Mouse (Mus musculus): ENCODE data around the gene Cavin1. TPM values are rescaled to one million over a fixed set of nuclear protein-coding genes. Genes with fewer than 3 reads are reported as not detected.

The Cavin1 gene
- total RNA-seq, 1 experiment, result 30.7 TPM

DNA sequence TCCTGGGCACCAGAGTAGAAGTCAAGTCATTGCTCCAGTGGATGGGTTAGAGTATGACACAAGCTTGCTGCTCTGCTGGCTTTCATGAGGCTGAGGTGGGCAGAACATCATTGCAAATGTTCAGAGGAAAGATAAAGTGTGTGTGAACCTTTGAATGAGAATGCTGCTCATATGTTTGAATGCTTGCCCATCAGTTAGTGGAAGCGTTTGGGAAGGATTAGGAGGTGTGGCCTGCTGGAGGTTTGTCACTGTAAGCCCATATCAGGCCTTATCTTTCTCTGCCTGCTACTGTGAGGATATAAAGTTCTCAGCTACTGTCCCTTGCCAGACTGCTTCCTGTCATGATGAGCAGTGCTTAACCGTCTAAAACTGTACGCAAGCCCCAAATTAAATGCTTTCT is 55.6 kb downstream of the Cavin1 start:
- Histone ChIP-seq H3K9ac (ENCODE audit: insufficient read depth, low read depth, low read length, poor library complexity, severe bottlenecking) (no peak overlapping the region), H3K27ac (ENCODE audit: insufficient read depth, low read depth, low read length, poor library complexity, severe bottlenecking) (no peak overlapping the region), H3K9me3 (ENCODE audit: control insufficient read depth, insufficient read depth, low read depth, low read length) (no peaks in the 10 kb centered on the region), H3K4me3 (ENCODE audit: insufficient read depth in 1 of 2, low read depth in 1 of 2, low read length in 2 of 2, poor library complexity in 1 of 2, severe bottlenecking in 1 of 2) (no peak overlapping the region), H3K36me3 (ENCODE audit: control insufficient read depth, insufficient read depth, low read length, poor library complexity, severe bottlenecking) (peaks cover 6% of the 10 kb centered on the region; the same call in 1 of the 2 replicates), H3K4me1 (ENCODE audit: control insufficient read depth in 2 of 2, insufficient read depth in 2 of 2, low read length in 2 of 2, poor library complexity in 1 of 2) (no peaks in the 10 kb centered on the region)
- TF ChIP-seq CHD2 (IDR thresholded peaks at IDR 0.05; ENCODE audit: low read depth, low read length) (no peak), MAFK (IDR thresholded peaks at IDR 0.05; ENCODE audit: insufficient read depth, low read depth, low read length) (no peak), ZNF384 (IDR thresholded peaks at IDR 0.05; ENCODE audit: low read depth, low read length) (no peak), HCFC1 (IDR thresholded peaks at IDR 0.05; ENCODE audit: borderline replicate concordance, insufficient read depth, low read length) (no peak), ZC3H11A (IDR thresholded peaks at IDR 0.05; ENCODE audit: borderline replicate concordance, low read depth, low read length) (no peak)
- DNase-seq (ENCODE audit: low read depth, low spot score), result no peak
- in situ Hi-C loops (cut with MboI; ENCODE audit: low sequenced_read_pairs in 2 of 2, unreplicated experiment in 2 of 2), result no loop called here

DNA sequence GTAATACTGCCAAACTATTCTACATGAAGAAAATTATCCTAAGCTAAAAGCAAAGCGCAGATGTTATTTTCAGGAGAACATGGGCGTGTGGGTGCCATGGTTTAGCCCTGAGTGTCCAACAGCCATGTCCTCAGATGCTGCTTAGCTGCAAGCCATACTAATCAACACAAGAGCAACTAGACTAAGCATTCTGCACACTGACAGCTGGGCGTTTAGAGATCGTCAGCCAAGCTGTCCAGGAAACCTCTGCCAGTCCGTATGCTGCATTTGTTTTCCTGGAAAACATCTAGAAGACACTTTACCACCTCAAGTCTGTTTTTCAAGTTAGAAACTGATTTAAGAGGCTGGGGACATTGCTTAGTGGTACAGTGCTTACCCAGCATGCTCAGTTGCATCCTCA is 56.3 kb downstream of the Cavin1 start:
- peaks cover 10% of the 10 kb centered on the region; the same call in 1 of the 2 replicates for H3K36me3 ChIP-seq (ENCODE audit: control insufficient read depth, insufficient read depth, low read length, poor library complexity, severe bottlenecking)
- no peaks in the 10 kb centered on the region for H3K4me1 ChIP-seq (ENCODE audit: control insufficient read depth in 2 of 2, insufficient read depth in 2 of 2, low read length in 2 of 2, poor library complexity in 1 of 2)
- no peak for TF ChIP-seq ZNF384 (IDR thresholded peaks at IDR 0.05; ENCODE audit: low read depth, low read length)
- no peak for TF ChIP-seq HCFC1 (IDR thresholded peaks at IDR 0.05; ENCODE audit: borderline replicate concordance, insufficient read depth, low read length)
- no peak for TF ChIP-seq ZC3H11A (IDR thresholded peaks at IDR 0.05; ENCODE audit: borderline replicate concordance, low read depth, low read length)
- TF ChIP-seq CHD2 (IDR thresholded peaks at IDR 0.05; ENCODE audit: low read depth, low read length), result no peak
- in situ Hi-C loops (cut with MboI; ENCODE audit: low sequenced_read_pairs in 2 of 2, unreplicated experiment in 2 of 2), result no loop called here
- no peak for DNase-seq (ENCODE audit: low read depth, low spot score)
- H3K9me3 ChIP-seq (ENCODE audit: control insufficient read depth, insufficient read depth, low read depth, low read length), result no peaks in the 10 kb centered on the region
- no peak overlapping the region for H3K9ac ChIP-seq (ENCODE audit: insufficient read depth, low read depth, low read length, poor library complexity, severe bottlenecking)
- H3K27ac ChIP-seq (ENCODE audit: insufficient read depth, low read depth, low read length, poor library complexity, severe bottlenecking), result no peak overlapping the region
- no peak overlapping the region for H3K4me3 ChIP-seq (ENCODE audit: insufficient read depth in 1 of 2, low read depth in 1 of 2, low read length in 2 of 2, poor library complexity in 1 of 2, severe bottlenecking in 1 of 2)

DNA sequence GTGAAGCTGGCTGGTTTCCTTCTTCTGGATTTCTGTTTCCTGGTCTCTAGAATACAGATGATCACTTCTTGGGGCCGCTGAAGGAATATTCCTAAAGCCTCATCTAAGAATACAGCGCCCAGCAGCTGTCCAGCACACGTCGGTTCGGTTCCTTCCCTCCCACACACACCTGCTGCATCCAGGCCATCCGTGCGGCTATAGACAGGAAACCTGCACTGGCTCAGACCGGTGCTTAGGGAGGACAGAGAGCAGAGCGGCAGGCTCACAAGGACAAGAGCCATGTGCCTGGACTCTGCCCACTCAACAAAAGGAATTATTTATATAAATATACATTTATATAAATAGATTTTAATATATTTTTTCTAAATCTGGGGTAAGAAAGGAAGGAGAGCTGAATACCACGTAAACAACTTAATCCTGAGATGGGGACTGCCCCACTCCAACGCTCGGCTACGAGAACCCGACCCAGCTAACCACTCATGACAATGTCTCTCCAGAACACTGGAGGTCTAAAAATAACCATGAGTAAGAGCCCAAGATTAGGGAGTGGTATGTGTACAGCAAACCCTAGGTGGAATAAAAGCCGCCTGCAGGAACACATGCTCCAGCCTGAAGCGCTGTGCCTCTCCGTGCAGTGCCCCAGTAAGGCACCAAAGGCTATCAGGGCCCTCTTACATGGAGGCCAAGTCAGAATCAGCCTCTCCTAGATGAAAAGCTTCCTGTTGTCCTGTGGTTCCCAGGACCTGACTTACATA is 58.1 kb downstream of the Cavin1 start:
- TF ChIP-seq MAFK (IDR thresholded peaks at IDR 0.05; ENCODE audit: insufficient read depth, low read depth, low read length) (no peak), CHD2 (IDR thresholded peaks at IDR 0.05; ENCODE audit: low read depth, low read length) (no peak), ZC3H11A (IDR thresholded peaks at IDR 0.05; ENCODE audit: borderline replicate concordance, low read depth, low read length) (no peak), ZNF384 (IDR thresholded peaks at IDR 0.05; ENCODE audit: low read depth, low read length) (no peak), HCFC1 (IDR thresholded peaks at IDR 0.05; ENCODE audit: borderline replicate concordance, insufficient read depth, low read length) (no peak)
- no peak for DNase-seq (ENCODE audit: low read depth, low spot score)
- in situ Hi-C loops (cut with MboI; ENCODE audit: low sequenced_read_pairs in 2 of 2, unreplicated experiment in 2 of 2), result no loop called here
- Histone ChIP-seq H3K4me1 (ENCODE audit: control insufficient read depth in 2 of 2, insufficient read depth in 2 of 2, low read length in 2 of 2, poor library complexity in 1 of 2) (no peaks in the 10 kb centered on the region), H3K9me3 (ENCODE audit: control insufficient read depth, insufficient read depth, low read depth, low read length) (no peaks in the 10 kb centered on the region), H3K9ac (ENCODE audit: insufficient read depth, low read depth, low read length, poor library complexity, severe bottlenecking) (no peak overlapping the region), H3K36me3 (ENCODE audit: control insufficient read depth, insufficient read depth, low read length, poor library complexity, severe bottlenecking) (peaks cover 17% of the 10 kb centered on the region), H3K27ac (ENCODE audit: insufficient read depth, low read depth, low read length, poor library complexity, severe bottlenecking) (no peak overlapping the region), H3K4me3 (ENCODE audit: insufficient read depth in 1 of 2, low read depth in 1 of 2, low read length in 2 of 2, poor library complexity in 1 of 2, severe bottlenecking in 1 of 2) (no peak overlapping the region)

DNA sequence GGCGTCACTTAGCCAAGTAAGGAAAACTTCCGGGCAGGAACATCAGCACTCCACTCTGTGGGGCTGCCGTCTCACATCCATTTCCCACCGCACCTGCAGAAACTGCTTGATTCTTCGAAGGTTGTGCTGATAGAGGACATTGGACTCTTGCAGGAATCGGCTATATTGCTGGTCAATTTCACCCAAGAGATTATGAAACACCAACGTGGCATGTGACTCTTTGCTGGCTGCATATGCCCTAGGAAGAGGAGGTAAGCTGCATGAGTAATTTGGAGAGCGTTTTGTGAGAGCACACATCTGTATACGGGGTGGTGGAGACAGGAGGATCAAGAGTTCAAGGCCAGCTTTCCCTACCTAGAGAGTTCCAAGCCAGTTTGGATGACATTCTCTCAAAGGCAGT is 62.1 kb downstream of the Cavin1 start:
- no peaks in the 10 kb centered on the region for H3K9me3 ChIP-seq (ENCODE audit: control insufficient read depth, insufficient read depth, low read depth, low read length)
- H3K36me3 ChIP-seq (ENCODE audit: control insufficient read depth, insufficient read depth, low read length, poor library complexity, severe bottlenecking), result peaks cover 25% of the 10 kb centered on the region
- TF ChIP-seq MAFK (IDR thresholded peaks at IDR 0.05; ENCODE audit: insufficient read depth, low read depth, low read length), result no peak
- no peak for TF ChIP-seq HCFC1 (IDR thresholded peaks at IDR 0.05; ENCODE audit: borderline replicate concordance, insufficient read depth, low read length)
- TF ChIP-seq ZC3H11A (IDR thresholded peaks at IDR 0.05; ENCODE audit: borderline replicate concordance, low read depth, low read length), result no peak
- no peak for TF ChIP-seq CHD2 (IDR thresholded peaks at IDR 0.05; ENCODE audit: low read depth, low read length)
- TF ChIP-seq ZNF384 (IDR thresholded peaks at IDR 0.05; ENCODE audit: low read depth, low read length), result no peak
- H3K4me1 ChIP-seq (ENCODE audit: control insufficient read depth in 2 of 2, insufficient read depth in 2 of 2, low read length in 2 of 2, poor library complexity in 1 of 2), result peaks cover 0 to 5% of the 10 kb centered on the region in 2 experiments; a peak in 1 of 4 replicates
- DNase-seq (ENCODE audit: low read depth, low spot score), result no peak
- in situ Hi-C loops (cut with MboI; ENCODE audit: low sequenced_read_pairs in 2 of 2, unreplicated experiment in 2 of 2), result no loop called here
- H3K4me3 ChIP-seq (ENCODE audit: insufficient read depth in 1 of 2, low read depth in 1 of 2, low read length in 2 of 2, poor library complexity in 1 of 2, severe bottlenecking in 1 of 2), result no peak overlapping the region
- no peak overlapping the region for H3K27ac ChIP-seq (ENCODE audit: insufficient read depth, low read depth, low read length, poor library complexity, severe bottlenecking)
- no peak overlapping the region for H3K9ac ChIP-seq (ENCODE audit: insufficient read depth, low read depth, low read length, poor library complexity, severe bottlenecking)
